Mouse (Mus musculus): ENCODE data around the gene Kcna5.
A peak's percentile ranks its signal among the peaks of the same experiment; 100 is the strongest.

Gene Kcna5

DNA sequence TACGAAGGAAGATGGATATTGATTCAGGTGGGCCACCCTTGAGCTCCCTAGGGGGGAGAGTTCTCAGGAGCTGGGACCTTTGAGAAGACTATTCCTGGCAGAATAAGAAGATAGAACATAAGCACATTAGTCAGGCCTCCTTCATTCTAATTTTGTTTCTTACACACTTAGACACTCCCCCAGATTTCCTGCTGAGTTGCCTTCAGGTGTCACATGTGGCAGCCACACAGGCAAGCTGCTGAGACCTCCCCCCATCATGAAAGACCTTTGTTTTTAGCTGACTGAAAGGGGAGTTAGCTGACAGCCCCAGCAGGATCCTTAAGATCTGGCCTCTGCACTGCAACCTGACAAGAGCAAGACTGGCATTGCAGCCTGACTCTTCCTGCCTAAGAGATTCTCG is 2.3 kb upstream of the Kcna5 start:
- DNase-seq (ENCODE audit: extremely low read depth, insufficient read length, low spot score), result no peak

DNA sequence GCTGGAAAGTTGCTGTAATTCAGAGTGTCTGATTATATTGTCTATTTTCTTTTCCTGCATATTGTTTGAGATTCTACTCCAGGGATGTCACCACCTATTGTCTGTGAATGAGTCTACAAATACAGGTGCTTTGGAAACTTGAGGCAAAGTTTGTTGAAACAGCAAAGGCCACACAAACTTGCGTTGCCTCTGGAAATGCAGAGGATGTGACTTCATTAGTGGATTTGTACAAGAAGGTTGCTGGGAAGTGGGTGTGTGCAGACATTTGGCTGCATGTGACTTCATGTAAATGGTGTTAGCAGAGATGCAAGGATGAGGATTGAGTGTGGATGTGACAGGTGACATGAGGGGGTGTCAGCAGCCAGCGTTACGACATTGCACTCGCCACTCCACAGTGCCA is 1.7 kb upstream of the Kcna5 start:
- DNase-seq (ENCODE audit: extremely low read depth, insufficient read length, low spot score), result no peak

DNA sequence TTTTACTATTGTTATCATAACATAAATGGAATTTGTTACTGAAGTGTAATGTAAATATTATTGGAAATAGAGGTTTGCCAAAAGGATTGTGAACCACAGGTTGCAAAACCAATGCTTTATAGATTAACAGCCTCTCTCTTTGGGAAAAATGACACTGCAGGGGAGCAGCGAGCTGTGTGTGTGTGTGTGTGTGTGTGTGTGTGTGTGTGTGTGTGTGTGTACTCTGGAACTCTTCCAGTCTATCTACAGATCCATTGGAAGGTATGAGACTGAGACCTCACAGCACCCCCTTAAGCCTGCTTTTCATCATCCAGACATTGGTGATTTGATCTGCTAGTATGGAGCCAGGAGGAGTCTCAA is 679 bp upstream of the Kcna5 start:
- DNase-seq (ENCODE audit: extremely low read depth, insufficient read length, low spot score), result no peak

DNA sequence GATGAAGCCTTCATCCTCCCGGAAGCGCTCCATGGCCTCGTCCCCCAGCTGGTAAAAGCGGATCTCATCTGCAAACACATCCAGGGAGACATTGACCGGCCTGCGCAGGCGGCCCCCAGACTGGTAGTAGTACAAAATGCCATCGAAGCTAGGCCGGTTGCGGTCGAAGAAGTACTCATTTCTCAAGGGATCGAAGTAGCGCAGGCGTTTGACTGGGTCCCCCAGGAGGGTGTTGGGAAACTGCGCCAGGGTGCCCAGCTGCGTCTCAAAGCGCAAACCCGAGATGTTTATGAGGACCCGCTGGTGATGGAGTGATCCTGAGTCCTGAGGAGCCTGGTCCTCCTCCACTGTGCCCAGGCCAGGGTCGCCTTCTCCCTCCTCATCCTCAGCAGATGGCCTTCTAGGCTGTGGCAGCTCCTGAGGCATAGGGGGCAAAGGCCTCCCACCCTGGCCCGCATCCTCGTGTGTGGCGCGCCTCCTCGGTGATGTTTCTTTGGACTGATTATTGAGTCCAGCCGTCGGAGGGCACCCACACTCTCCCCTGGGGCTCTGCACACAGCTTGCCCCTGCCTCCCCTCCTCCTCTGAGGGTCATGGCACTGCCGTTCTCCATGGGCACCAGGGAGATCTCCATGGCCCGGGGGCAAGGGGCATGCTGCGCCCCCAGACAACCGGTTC is 543 bp downstream of the Kcna5 start:
- no peak for DNase-seq (ENCODE audit: extremely low read depth, insufficient read length, low spot score)

GRCm38 (mm10) chr6:126531306-126531705 is 3.9 kb downstream of the Kcna5 start:
- DNase-seq (ENCODE audit: extremely low read depth, insufficient read length, low spot score), result no peak

DNA sequence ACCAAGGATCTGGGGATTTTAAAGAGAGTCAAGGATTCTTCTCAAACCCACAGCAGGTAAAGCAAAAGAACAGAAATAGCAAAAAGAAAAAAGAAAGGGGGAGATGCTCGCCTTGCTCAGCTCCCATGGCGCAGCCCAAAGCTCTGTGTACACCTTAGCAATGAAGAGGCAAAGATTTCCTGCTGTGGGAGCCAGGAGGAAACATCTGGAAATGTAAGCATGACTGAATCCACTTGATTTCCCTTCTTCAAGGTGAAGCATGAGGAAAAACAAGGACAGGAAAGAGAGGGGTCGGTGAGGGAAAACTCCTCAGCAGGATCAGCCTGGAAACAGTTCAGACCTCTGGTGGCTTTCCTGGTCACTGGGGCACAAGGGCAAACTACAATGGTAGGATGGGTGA is 5.2 kb downstream of the Kcna5 start:
- DNase-seq (ENCODE audit: extremely low read depth, insufficient read length, low spot score), result no peak

DNA sequence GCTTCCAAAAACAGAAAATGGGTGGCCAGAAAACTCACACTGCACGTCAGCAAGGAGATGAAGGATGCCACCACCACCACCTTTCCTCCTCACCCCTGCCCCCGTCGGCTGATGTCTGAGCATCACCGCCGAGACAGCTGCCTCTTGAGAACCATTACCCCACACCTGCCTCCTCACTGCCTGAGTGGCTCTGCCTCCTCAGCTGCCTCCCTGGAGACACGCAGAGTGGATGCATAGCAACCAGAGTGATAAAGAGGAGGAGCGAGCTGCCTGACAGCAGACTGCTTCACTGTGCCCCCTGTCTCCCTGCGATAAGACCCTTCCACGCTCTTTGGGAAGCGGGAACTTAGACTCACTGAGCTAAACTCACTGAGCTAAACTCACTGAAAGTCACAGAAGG is 20.5 kb downstream of the Kcna5 start:
- no peak for DNase-seq (ENCODE audit: extremely low read depth, insufficient read length, low spot score)

- DNase-seq (ENCODE audit: extremely low read depth, insufficient read length, low spot score), result no peak
Observed at GRCm38 (mm10) chr6:126513714-126514248, 21.4 kb downstream of the Kcna5 start.

GRCm38 (mm10) chr6:126513154-126513553 is 22.1 kb downstream of the Kcna5 start:
- DNase-seq (ENCODE audit: extremely low read depth, insufficient read length, low spot score), result no peak

GRCm38 (mm10) chr6:126508671-126509070 is 26.5 kb downstream of the Kcna5 start:
- DNase-seq (ENCODE audit: extremely low read depth, insufficient read length, low spot score), result no peak

DNA sequence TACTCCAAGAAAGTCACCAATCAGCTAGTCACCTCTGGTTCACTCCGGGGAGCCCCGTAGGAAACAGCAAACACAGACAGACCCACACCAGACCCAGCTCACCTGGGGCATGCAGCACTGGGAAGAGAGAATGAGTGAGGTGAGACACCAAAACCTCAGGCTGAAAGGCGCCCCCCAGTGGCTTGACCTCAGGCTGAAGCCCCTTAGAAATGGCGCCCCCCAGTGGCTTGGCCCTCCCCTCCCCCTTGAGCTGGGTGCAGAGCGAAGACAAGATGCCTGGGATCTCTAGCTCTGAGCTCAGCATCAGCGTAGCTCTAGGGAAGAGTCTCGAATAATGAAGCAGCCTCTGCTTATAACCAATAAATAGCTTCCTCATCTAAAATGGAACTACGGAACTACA is 31.3 kb downstream of the Kcna5 start:
- no peak for DNase-seq (ENCODE audit: extremely low read depth, insufficient read length, low spot score)

GRCm38 (mm10) chr6:126502691-126503301 is 32.4 kb downstream of the Kcna5 start:
- no peak for DNase-seq (ENCODE audit: extremely low read depth, insufficient read length, low spot score)

DNA sequence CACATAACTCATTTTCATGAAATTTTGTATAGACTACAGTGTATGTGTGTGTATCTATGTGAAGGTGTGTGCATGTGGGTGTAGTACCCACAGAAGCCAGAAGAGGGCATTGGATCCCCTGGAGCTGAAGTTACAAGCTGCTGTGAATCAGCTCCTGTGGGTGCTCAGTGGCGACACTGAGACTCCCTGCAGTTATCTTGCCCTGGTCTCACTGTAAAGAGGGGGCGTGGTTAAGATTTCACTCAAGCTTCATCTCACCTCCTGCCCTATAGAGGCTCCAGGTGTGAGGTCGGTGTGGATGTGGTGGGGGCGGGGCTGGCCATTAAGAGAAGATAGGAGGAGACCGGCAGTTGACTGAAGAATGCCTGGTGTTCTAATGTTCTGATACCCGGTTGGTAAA is 34.2 kb downstream of the Kcna5 start:
- no peak for DNase-seq (ENCODE audit: extremely low read depth, insufficient read length, low spot score)

- peak; percentile 20 for DNase-seq (ENCODE audit: extremely low read depth, insufficient read length, low spot score)
Observed at GRCm38 (mm10) chr6:126500088-126500487, 35.1 kb downstream of the Kcna5 start.

GRCm38 (mm10) chr6:126497878-126498277 is 37.3 kb downstream of the Kcna5 start:
- no peak for DNase-seq (ENCODE audit: extremely low read depth, insufficient read length, low spot score)

DNA sequence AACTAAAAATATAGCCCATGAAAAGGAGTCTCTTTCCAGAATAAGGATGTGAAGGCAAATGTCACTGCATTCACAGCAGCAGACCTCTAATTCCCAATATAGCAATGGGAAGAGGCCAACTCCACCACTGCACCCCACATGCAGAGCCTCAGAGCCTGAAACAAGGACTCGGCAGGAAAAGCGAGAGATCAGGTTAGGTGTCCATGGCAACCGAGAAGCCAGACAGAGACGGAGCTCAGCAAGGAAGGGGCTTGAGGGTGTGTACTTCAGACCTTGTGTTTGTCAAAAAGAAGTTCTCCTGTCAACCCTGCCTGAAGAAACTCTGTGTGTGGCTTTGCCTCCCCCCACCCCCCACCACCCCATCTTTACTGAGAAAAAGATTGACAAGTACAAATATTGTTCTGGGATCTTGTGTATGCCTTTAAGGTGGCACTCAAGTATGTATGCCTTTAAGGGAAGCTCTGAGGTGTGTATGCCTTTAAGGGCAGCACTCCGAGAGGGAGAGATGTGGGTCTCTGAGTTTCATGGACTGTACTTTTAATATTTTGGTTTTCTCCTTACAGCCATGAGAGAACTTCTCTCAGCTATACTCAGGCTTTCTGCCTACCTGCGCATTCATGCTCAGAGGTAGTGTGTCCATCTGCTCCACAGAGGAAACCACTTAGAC is 37.9 kb downstream of the Kcna5 start:
- DNase-seq (ENCODE audit: extremely low read depth, insufficient read length, low spot score), result no peak

DNA sequence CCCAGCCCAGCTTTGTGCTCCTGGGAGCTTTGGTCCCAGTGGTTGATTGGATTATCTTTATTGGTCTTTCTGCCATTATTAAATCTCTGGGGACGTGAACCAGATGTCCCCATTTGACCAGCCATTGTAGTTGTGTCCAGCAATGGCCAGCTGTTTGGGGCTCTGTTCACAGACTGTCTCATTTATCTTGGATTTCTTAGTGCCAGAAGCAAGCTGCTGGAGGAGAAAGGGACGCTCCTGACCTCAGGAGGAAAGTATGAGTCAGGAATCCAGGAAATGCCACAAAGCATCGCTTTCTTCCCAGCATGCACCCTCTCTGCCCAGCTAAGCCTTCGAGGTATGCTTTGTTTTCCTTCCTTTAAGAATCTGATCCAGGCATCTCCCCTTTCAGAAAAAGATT is 48.1 kb downstream of the Kcna5 start:
- peak; percentile 54 for DNase-seq (ENCODE audit: extremely low read depth, insufficient read length, low spot score)

DNA sequence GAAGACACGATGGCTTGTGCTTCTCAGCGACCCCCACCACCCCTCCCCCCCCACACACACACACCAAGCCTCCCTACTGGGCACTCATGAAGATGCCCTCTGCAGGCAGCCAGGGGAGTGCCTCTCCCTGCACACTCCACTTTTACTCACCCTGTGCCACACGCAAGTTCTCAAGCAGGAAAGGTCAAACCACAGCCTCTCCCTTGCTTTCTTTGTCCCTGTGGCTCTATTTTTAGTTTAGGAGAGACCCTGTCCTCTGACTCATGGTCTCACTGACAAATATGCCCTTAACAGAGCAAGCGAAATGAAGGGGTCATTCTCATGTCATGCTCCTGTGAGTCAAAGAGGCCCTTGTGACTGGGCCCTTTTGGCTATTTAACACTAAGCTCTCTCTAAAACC is 50.3 kb downstream of the Kcna5 start:
- peak; percentile 71 for DNase-seq (ENCODE audit: extremely low read depth, insufficient read length, low spot score)

- DNase-seq (ENCODE audit: extremely low read depth, insufficient read length, low spot score), result peak; percentile 78
Observed at GRCm38 (mm10) chr6:126483264-126483867, 51.8 kb downstream of the Kcna5 start.
